Mouse (Mus musculus) subcutaneous adipose tissue, adult 2 months (tissue): Measurements from ENCODE around the gene Themis. TPM values are rescaled to one million over a fixed set of nuclear protein-coding genes. Genes with fewer than 3 reads are reported as not detected.

Experiments used
- polyA plus RNA-seq: library from polyadenylated mRNA; depleted of rRNA; stranded (reverse); fragments of >200 nt; gene quantifications from 2 replicates; pipeline ENCODE4 v1.2.3, GENCODE M21; 2012; ENCODE audit warnings: low replicate concordance; rRNA removed

Themis gene
- polyA plus RNA-seq, result 0.04 TPM in 1 of 2 replicates, not detected in the other

DNA sequence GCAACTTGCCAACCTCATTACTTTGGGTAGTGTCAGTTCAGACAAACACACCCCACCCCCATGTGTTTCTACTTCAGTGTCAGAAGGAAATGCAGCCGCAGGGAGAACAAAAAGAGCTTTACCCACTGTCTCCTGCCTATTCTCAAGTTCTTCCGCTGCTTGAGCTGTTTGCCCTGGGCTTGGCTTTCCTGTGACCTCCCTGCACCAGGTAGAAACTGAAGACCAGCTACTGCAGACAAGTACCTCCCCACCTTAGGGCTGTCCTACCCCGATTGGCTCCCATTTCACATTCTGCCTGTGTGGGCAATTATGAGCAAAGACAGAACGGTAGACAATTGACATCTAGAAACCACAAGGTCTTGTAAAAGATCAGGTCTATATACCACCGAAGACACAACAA, at the start of gene Themis:
Gene Themis (plus strand): TSS at position 100 of the 400 bp plus-strand sequence.

